In the genomic region with DNA sequence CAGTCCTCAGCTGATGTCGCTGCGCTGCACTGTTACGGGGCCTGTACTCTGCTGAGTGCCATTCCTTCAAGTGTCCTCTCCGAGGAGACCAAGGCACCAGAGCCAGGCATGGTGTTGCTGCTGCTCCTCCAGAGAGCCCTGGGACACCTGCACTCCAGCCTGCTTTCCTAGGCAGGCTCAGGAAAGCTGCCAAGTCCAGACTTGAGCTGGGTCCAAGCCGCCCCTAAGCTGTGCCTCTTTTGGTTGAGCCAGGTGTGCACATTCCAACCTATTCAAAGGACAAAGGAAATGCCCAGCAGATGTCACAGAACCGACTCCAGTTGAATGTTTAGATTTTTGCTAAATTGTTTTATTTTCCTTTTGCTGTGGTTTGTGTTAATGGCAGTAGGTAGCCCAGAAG, we compare ENCODE assay signal across 15 mouse cellular contexts. TPM values are rescaled to one million over a fixed set of nuclear protein-coding genes. Genes with fewer than 3 reads are reported as not detected.
"Had no signal": no experiment of that assay in that cellular context is flagged by ENCODE, and none has a peak within 500 bp of the region (broad histone marks: within the 10 kb centered on the region; RNA-seq: fewer than 3 reads in every experiment).

No protein-coding gene starts in this region.

RNA-seq across cellular contexts. Expression of a gene that starts 20.9 kb away (rescaled TPM):
- total RNA-seq: megakaryocyte progenitor cell, adult 5-6 weeks had no signal
- polyA plus RNA-seq: liver, embryonic 15.5 days; liver, postnatal 0 days; lung, adult 2 months; lung, embryonic 15.5 days; lung, postnatal 0 days; macrophage; midbrain, embryonic 11.5 days; midbrain, embryonic 14.5 days; midbrain, embryonic 16.5 days; neural tube, embryonic 12.5 days; neural tube, embryonic 14.5 days; small intestine, adult 2 months; stomach, embryonic 16.5 days; thymus, postnatal 0 days had no signal
